Mouse (Mus musculus): ENCODE results near the gene Cand2.

Cand2 gene

GRCm38 (mm10) chr6:115775838-115776237 is 1.5 kb downstream of the Cand2 start:
- no peak for DNase-seq

- DNase-seq = no peak
Measured at GRCm38 (mm10) chr6:115776363-115776762, 2.0 kb downstream of the Cand2 start.

- DNase-seq = no peak
Measured at GRCm38 (mm10) chr6:115782781-115783180, 8.4 kb downstream of the Cand2 start.

- no peak for DNase-seq
Measured at GRCm38 (mm10) chr6:115791016-115791415, 16.7 kb downstream of the Cand2 start.

- peak; percentile 66 for DNase-seq
Measured at GRCm38 (mm10) chr6:115791842-115792686, 17.7 kb downstream of the Cand2 start.

- no peak for DNase-seq
Measured at GRCm38 (mm10) chr6:115792691-115793215, 18.4 kb downstream of the Cand2 start.

GRCm38 (mm10) chr6:115801811-115802210 is 27.5 kb downstream of the Cand2 start:
- no peak for DNase-seq

GRCm38 (mm10) chr6:115803541-115804382 is 29.4 kb downstream of the Cand2 start:
- DNase-seq = peak; percentile 88

GRCm38 (mm10) chr6:115804432-115805192 is 30.3 kb downstream of the Cand2 start:
- DNase-seq = no peak

- DNase-seq = no peak
Measured at GRCm38 (mm10) chr6:115807464-115808195, 33.3 kb downstream of the Cand2 start.

- no peak for DNase-seq
Measured at GRCm38 (mm10) chr6:115808196-115808487, 33.8 kb downstream of the Cand2 start.

- DNase-seq = peak; percentile 93
Measured at GRCm38 (mm10) chr6:115808488-115809231, 34.3 kb downstream of the Cand2 start, which contains the start of gene Rpl32. Gene Rpl32 (minus strand): TSS chr6:115808747.

- DNase-seq = no peak
Measured at GRCm38 (mm10) chr6:115811606-115812005, 37.3 kb downstream of the Cand2 start.

GRCm38 (mm10) chr6:115814104-115814503 is 39.8 kb downstream of the Cand2 start:
- DNase-seq = peak; percentile 76

- no peak for DNase-seq
Measured at GRCm38 (mm10) chr6:115815041-115815440, 40.7 kb downstream of the Cand2 start.

- DNase-seq = no peak
Measured at GRCm38 (mm10) chr6:115818129-115818528, 43.8 kb downstream of the Cand2 start.

- DNase-seq = peak; percentile 54
Measured at GRCm38 (mm10) chr6:115821216-115821993, 47.1 kb downstream of the Cand2 start.

GRCm38 (mm10) chr6:115823850-115824464 is 49.6 kb downstream of the Cand2 start:
- peak; percentile 82 for DNase-seq

- no peak for DNase-seq
Measured at GRCm38 (mm10) chr6:115830779-115831601, 56.7 kb downstream of the Cand2 start.
